Mouse (Mus musculus): ENCODE data around the gene Gif. TPM values are rescaled to one million over a fixed set of nuclear protein-coding genes. Genes with fewer than 3 reads are reported as not detected.

Gene Gif
- total RNA-seq, 2 experiments from 2014 or later = not detected

DNA sequence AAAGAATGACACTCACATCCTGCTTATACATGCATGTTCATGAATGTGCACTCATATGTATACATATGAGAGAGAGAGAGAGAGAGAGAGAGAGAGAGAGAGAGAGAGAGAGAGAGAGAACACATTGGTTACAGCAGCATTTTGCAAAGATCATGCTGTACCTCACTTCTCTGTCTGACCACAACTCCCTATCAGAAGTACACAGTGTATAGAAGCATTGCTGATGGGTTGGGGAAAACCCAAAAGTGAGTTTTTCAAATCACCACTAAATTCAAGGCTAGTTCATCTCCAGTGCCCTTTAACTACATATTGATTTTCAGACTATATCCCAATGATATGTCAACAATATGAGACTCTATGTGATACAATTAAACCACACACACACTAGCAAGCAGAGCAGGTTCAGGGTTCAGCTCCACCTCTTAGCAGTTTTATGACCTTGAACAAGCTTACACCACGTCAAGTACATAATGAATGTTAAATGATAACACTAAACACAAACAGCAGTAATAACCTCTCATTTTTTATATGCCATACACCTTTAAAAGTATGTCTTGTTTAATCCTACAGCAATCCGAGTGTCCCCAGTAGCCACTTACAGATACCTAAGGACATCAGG, 46.5 kb downstream of the Gif start:
- DNase-seq (ENCODE audit: low spot score in 2 of 2) = no peak

DNA sequence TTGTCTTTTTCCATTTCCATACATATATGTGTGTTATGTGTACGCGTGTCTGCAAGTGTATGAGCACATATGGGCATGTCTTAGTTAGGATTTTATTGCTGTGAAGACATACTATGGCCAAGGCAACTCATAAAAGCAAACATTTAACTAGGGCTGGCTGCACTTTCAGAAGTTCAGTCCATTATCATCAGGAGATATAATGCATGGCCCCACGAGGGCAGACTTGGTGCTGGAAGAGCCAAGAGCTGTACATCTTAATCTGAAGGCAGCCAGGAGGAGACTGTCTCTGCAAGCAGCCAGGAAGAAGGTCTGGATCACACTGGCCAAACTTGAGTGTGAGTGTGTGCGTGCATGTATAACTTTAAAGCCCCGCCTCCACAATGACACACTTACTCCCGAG, 47.1 kb downstream of the Gif start:
- no peak for DNase-seq (ENCODE audit: low spot score in 2 of 2)

DNA sequence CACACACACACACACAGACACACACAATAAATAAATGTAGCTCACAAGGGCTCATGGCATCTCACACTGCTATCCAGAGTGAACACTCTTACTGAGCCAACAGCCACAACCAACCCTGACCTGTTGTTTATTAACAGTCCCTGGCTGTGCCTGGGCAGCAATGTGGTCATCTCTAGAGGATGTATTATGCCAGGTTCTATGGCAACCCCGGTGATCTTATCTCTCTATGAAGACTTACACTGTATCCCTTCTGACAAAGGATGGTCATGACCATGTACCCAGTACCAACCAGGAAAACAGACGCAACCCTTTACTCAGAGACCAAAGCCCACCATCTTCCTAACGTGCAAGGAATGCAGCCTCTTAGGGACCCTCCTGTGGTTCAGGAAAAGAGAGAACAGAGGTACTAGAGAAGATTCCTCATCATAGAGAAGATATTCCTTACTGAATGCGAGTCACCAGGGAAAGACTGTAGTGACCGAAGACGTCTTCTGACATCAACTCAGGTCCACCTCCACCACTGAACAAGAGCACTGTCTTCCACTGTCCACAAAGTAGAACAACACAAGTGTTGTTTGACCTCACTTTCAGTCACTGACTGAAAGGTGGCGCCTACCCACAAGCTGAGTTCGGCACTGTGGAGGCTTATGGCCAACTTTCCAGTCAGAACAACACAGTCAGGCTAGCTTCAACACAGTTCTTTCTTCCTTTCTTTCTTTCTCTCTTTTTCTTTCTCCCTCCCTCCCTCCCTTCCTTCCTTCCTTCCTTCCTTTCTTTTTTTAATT, 53.4 kb downstream of the Gif start:
- DNase-seq (ENCODE audit: low spot score in 2 of 2) = no peak

DNA sequence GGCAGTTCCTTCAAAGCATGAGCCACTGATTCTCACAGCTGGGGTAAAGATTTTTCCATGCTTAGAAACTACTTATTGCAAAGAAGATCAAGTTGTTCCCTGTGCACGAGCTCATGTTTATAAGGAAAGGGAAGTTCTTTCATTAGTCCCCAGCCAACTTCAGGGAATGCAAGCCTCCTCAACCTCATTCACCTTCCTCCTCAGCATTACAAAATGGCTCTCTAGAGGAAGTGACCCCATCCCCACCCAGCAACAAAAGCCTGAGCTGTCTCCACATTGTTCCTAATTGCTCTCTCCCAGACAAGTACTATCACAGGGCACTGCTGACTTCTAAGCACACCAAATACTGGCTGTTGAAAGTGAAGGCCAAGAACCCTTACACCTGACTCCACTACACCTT, 57.1 kb downstream of the Gif start:
- DNase-seq (ENCODE audit: low spot score in 2 of 2) = no peak

DNA sequence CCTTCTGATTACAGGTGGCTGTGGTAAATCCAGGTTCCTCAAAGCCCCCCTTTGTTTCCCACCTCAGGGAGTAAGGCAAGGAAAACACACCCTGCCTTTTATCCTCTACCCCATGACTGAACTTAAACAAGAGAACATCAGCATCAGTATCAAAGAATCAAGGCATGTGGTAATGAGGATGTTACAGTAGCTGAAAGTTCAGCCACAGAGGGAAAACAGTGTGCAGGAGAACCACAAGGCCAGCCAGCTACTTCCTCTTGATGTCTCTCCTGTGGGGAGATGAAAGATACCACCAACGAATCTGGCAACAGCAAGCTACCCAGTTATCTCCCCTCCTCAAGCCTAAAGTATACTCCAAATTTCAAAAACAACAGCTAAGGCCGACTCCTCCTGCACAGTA, 59.9 kb downstream of the Gif start:
- no peak for DNase-seq (ENCODE audit: low spot score in 2 of 2)

DNA sequence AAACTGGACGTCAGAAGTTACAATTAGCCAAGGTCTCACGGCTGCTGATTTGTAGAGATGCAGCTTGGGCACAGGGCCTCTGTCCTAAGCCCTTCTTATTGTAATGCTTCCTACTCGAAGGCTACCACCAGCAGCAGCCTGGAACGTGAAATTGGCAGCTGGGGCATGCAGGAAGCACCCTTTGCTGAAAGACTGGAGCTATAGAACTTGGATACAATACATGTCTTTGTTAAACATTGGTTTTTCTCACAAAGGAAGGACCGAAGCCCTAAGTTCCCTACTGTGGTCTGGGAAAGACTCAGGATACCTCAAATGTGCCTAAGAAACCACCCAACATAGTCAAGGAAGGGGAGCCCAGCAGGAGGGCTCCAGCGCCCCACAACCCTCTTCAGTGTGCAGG, 60.5 kb downstream of the Gif start:
- DNase-seq (ENCODE audit: low spot score in 2 of 2) = no peak

DNA sequence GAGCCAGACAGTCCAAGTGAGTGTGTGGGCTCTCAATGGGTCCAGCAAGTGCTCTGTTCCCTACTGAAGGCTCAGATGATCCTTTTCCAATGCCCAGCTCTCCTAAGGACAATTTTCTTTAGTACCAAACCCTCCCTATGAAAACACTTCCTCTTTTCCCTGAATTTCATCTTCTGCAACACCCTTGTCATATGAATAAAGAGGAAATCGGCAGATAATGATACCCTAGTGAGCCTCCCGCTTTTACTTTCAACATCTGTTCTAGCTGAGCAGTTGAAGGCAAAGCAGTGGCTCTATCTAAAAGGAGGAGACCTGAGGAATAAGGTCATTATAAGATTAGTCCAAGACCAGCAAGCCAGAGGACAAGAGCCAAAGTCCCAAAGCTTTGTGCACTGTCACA, 61.1 kb downstream of the Gif start:
- DNase-seq (ENCODE audit: low spot score in 2 of 2) = no peak

DNA sequence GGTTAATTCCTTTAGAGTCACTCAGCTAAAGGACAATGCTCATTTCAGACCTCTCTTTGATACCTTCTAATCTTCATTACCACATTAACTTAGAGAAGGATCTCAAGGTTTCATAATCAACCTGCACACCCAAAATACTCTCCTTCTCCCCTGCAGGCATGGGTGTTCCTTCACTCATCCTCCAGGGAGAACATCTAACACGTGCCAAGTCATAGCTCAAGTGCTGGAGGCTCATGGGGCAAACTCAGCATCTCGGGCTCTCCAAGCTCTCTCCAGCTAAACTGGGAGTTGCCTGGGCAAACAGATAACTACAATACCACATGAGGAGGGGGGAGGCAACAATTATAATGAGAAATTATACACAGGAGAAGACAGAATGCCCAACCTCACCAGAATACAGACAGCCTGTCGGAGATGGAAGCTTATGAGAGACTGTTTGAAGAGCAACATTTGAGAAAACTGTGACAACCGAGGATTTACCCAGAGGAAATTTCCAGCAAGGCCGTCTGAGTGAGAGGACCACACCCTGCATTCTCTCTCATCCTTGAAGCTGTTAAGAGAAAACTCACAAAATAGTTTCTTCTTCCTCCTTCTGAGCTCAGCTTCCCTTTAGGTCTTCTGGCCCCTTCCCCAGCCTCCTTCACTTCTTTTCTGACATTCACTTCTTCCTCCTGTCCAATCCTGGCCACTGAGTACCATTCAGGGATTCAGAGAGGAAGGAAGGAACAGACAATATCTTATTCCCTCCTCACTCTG, 62.8 kb downstream of the Gif start:
- DNase-seq (ENCODE audit: low spot score in 2 of 2) = no peak

DNA sequence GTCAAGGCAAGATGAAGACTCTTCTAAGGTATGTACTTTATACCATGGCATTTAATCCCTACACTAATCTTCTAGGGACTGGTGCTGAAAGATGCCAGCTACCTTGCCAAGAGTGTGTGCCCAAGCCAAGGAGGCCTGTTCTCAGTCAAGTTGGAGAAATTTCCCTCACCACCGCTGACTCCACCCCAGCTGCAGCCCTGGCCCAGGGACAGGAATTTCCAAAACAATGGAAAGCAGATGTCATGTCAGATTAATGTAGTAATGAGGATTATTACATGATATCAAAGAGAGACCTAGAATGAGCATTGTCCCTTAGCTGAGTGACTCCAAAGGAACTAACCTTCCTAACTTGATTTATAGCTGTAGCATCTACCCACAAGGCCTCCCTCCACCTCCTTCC, 63.5 kb downstream of the Gif start:
- DNase-seq (ENCODE audit: low spot score in 2 of 2) = no peak

DNA sequence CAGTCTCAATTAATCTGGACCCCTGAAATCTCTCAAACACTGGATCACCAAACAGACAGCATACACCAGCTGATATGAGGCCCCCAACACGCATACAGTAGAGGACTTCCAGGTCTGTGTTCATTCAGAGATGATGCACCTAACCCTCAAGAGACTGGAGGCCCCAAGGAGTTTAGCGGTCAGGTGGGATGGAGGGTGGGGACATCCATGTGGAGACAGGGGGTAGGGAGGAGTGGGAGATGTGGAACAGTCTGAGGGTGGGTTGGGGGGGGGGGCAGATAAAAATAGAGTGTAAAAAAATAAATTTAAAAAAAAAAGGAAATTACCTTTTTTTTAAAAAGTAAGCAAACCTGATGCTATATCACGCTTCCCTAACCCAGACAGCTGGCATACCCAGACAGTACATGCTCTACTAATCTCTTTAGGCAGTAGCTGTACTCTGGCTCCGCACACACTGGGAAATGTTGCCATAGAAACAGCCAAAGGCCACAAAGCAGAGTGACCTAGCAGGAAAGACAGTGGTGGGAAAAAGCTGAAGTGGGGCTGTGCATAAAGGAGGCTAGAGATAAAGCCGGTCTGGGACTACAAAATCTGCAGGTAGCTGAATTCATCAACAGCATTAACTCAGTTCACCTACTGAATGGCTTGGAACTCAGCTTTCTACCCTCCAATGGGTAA, 64.5 kb downstream of the Gif start:
- no peak for DNase-seq (ENCODE audit: low spot score in 2 of 2)

Other genes with a start within 250 kb of the Gif start
- gene Ms4a6b, start 231.0 kb upstream of the Gif start, total RNA-seq (2021) = 1 to 10 TPM; 1.2 to 2.1 TPM
- not detected for gene Ms4a4d, start 210.8 kb upstream of the Gif start, total RNA-seq (2021)
- 1 to 10 TPM; 1.4 TPM for gene Ms4a6d, start 142.7 kb upstream of the Gif start, total RNA-seq (2021)
- gene Ms4a2, start 123.8 kb upstream of the Gif start, total RNA-seq (2021) = not detected
- gene Ms4a3, start 106.7 kb upstream of the Gif start, total RNA-seq (2021) = not detected
- gene Oosp2, start 87.0 kb upstream of the Gif start, total RNA-seq (2021) = not detected
- gene Oosp1, start 56.4 kb upstream of the Gif start, total RNA-seq (2021) = not detected
- gene Oosp3, start 50.5 kb upstream of the Gif start, total RNA-seq (2021) = not detected
- 10 to 100 TPM; 35.3 to 36.1 TPM for gene Mrpl16, start 22.8 kb downstream of the Gif start, total RNA-seq (2021)
- 10 to 100 TPM; 28.2 to 30.0 TPM for gene Stx3, start 71.8 kb downstream of the Gif start, total RNA-seq (2021)
- gene Olfr1417, start 91.7 kb downstream of the Gif start, total RNA-seq (2021) = not detected
- gene Olfr1418, start 113.5 kb downstream of the Gif start, total RNA-seq (2021) = not detected
- not detected for gene Olfr1419, start 127.6 kb downstream of the Gif start, total RNA-seq (2021)
- not detected for gene Olfr1420, start 139.0 kb downstream of the Gif start, total RNA-seq (2021)
- 10 to 100 TPM; 22.7 to 23.3 TPM for gene Patl1, start 164.8 kb downstream of the Gif start, total RNA-seq (2021)
- gene Osbp, start 218.4 kb downstream of the Gif start, total RNA-seq (2021) = 10 to 100 TPM; 51.3 to 52.5 TPM